Mouse (Mus musculus) stomach, embryonic 16.5 days (tissue): Measurements from ENCODE around the gene Neurl1a. TPM values are rescaled to one million over a fixed set of nuclear protein-coding genes. Genes with fewer than 3 reads are reported as not detected.
A peak's percentile ranks its signal among the peaks of the same experiment; 100 is the strongest.

Experiments used
- ATAC-seq: fragments of 200-750 bp; cut with Nextera tagmentation; 2 replicates; pipeline ENCODE4 v1.8.0; 2017; ENCODE audit warnings: moderate number of reproducible peaks, moderate TSS enrichment; ENCODE audit not compliant: insufficient read depth, low FRiP score
- H3K27ac ChIP-seq: fragments of 300-500 bp; sonication (generic); 2 replicates; pipeline ENCODE4 v1.5.1; 2014; ENCODE audit warnings: low read length
- H3K27me3 ChIP-seq: fragments of 300-500 bp; sonication (generic); 2 replicates; pipeline ENCODE4 v1.6.1; 2014; ENCODE audit warnings: low read length, control low read depth, mixed read lengths; ENCODE audit not compliant: control insufficient read depth, insufficient read depth
- H3K36me3 ChIP-seq: fragments of 300-500 bp; sonication (generic); 2 replicates; pipeline ENCODE4 v1.6.1; 2014; ENCODE audit warnings: low read length; ENCODE audit not compliant: control insufficient read depth, insufficient read depth
- H3K4me1 ChIP-seq: fragments of 300-500 bp; sonication (generic); 2 replicates; pipeline ENCODE4 v1.6.1; 2014; ENCODE audit warnings: low read length, control low read depth, mixed read lengths; ENCODE audit not compliant: control insufficient read depth, insufficient read depth
- H3K4me2 ChIP-seq: fragments of 300-500 bp; sonication (generic); 2 replicates; pipeline ENCODE4 v1.6.1; 2014; ENCODE audit warnings: low read depth, low read length, mixed read lengths
- H3K4me3 ChIP-seq: fragments of 300-500 bp; sonication (generic); replicated peaks from 2 replicates; pipeline ENCODE4 v1.5.1; 2014; ENCODE audit warnings: mild to moderate bottlenecking, low read length
- H3K9ac ChIP-seq: fragments of 300-500 bp; sonication (generic); 2 replicates; pipeline ENCODE4 v1.6.1; 2014; ENCODE audit warnings: low read length
- H3K9me3 ChIP-seq: fragments of 300-500 bp; sonication (generic); replicated peaks from 2 replicates; pipeline ENCODE4 v1.6.1; 2016; ENCODE audit warnings: low read length, control low read depth; ENCODE audit not compliant: control insufficient read depth
- WGBS: fragments of 180-500 bp; shearing (Covaris S2); extraction: QIAGEN DNeasy Blood & Tissue Kit; methylation state at CpG from one replicate; pipeline ENCODE4 v1.1.7; 2014; 5-methylcytosine and 5-hydroxymethylcytosine counted together
- polyA plus RNA-seq: library from polyadenylated mRNA; unstranded; fragments of >200 nt; fragmentation: Nextera tagmentation; extraction: Ambion mirVana; gene quantifications from 2 replicates; pipeline ENCODE4 v1.2.1, GENCODE M21; 2015

The Neurl1a gene
- polyA plus RNA-seq: 5.9 and 6.8 TPM in 2 replicates

DNA sequence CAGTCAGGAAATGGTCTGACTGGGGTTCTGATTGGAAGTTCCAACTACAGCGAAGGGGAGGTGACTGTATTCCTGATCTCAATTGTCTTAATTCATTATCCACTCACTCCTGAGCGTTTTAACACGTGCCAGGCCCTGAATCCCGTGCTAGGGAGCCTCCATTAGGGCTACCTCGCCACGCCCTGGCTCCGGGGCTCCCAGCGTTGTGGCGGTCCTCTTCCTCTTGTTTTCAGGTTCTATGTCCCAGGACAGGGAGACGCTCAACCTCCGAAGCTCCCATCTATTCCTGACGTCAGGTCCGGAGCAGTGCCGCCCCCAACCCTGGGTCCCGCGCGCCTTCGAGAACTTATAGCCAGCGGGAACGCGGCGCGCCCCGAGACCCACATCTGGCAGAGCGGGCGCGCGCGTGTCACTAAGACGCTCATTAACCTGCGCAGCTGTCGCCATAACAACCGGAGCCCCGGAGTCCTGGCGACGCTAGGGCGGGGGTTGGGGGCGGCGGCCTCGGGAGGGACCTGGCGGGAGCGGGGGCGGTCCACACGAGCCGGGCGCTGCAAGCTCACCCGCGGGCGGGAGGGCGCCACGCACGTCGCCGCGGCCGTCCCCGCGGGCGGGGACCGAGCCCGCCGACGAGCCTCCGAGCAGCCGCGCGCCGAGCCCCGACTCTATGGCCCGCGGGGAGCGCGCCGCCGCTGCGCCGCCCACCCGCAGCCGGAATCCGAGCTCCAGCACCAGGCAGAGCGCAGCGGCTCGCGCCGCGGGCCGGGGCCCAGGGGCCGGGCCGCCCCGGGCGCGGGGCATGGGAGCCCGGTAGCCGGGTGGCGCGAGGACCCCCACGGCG, at the start of gene Neurl1a:
Neurl1a (plus strand) TSS at position 390 of the 841 bp plus-strand sequence.
- Histone ChIP-seq H3K4me1 (peaks cover 14% of the 10 kb centered on the region), H3K4me3 (peak within 1 kb of the TSS; percentile 71), H3K27me3 (peaks cover 9% of the 10 kb centered on the region; the same call in 1 of the 2 replicates), H3K9ac (peak within 1 kb of the TSS; percentile 85), H3K36me3 (no peaks in the 10 kb centered on the region), H3K27ac (peak within 1 kb of the TSS; percentile 46), H3K9me3 (no peaks in the 10 kb centered on the region), H3K4me2 (peak within 1 kb of the TSS; percentile 85)
- WGBS: under 1% methylated on average over 97 of the region's 98 CpGs
- peak; percentile 59; the same call in 1 of the 2 replicates for ATAC-seq

DNA sequence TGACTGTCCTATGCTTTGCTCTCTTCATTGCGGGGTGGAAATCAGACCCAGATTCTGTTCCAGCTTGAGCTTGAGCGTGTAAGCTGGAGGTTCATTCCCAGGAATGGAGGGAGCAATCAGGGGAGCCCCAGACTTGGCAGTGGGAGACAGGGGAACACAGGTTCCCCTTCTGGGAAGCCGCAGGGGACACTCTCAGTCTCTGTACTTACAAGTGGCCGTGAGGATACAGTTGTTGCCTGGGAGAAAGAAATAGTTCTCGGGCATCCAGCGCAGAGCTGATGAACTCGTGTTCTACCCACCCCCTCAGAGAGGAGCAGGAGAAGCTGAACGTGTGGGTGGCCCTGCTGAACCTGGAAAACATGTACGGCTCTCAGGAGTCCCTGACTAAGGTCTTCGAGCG, 49.8 kb upstream of the Neurl1a start:
- H3K27me3 ChIP-seq: no peaks in the 10 kb centered on the region
- no peak overlapping the region for H3K4me2 ChIP-seq
- peaks cover 34% of the 10 kb centered on the region for H3K36me3 ChIP-seq
- ATAC-seq: no peak
- no peak overlapping the region for H3K4me3 ChIP-seq
- H3K9me3 ChIP-seq: no peaks in the 10 kb centered on the region
- no peaks in the 10 kb centered on the region for H3K4me1 ChIP-seq
- H3K9ac ChIP-seq: no peak overlapping the region
- WGBS: 86% methylated on average over 11 of the region's 11 CpGs
- no peak overlapping the region for H3K27ac ChIP-seq

DNA sequence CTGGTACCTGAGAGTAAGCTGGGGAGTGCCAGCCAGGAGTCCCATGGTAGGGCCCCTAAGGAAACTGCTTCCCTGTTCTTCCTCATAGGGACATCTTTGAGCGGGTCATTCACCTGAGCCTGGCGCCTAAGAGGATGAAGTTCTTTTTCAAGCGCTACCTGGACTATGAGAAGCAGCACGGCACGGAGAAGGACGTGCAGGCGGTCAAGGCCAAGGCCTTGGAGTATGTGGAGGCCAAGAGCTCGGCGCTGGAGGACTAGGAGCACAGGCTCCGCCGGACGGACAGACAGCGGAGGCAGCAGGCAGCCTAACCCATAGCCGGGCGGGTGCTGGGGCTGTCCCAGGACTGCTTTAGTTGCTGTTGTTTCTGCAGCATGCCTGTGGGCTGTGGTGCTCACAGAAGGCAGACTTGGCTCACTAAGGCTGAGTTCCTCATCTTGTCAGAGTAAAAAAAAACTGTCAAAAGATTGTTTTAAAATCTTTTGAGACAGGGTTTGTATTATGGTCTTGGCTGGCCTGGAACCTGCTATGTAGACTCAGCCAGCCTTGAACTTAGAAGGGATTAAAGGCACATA, 48.0 kb upstream of the Neurl1a start:
- H3K9ac ChIP-seq: no peak overlapping the region
- H3K36me3 ChIP-seq: peaks cover 29% of the 10 kb centered on the region
- no peaks in the 10 kb centered on the region for H3K9me3 ChIP-seq
- H3K4me1 ChIP-seq: no peaks in the 10 kb centered on the region
- no peak overlapping the region for H3K27ac ChIP-seq
- H3K4me2 ChIP-seq: no peak overlapping the region
- H3K27me3 ChIP-seq: no peaks in the 10 kb centered on the region
- no peak for ATAC-seq
- 93% methylated on average over 15 of the region's 15 CpGs for WGBS
- no peak overlapping the region for H3K4me3 ChIP-seq

DNA sequence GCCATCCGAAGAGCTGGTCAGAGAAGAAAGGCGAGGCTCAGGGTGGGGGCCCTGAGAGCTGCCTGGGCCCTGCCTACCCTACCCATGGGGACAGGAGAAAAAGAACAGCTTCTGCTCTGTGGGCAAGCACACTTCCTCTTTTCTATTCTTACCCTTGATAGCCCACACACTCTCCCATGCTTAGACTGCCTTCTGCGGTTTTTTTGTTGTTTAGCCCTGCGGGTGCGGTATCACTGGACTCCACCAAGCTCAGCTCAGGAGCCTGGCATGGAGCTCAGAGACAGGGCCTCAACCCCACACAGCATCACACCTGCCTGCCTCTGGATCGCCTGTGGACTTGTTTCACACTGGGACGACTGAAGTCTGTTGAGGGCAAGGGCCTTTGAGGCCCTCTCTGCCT, 45.5 kb upstream of the Neurl1a start:
- Histone ChIP-seq H3K9ac (no peak overlapping the region), H3K36me3 (peaks cover 16% of the 10 kb centered on the region; the same call in 1 of the 2 replicates), H3K4me1 (peaks cover 8% of the 10 kb centered on the region), H3K9me3 (no peaks in the 10 kb centered on the region), H3K4me2 (no peak overlapping the region), H3K27me3 (no peaks in the 10 kb centered on the region), H3K27ac (no peak overlapping the region), H3K4me3 (no peak overlapping the region)
- no peak for ATAC-seq
- WGBS: 89% methylated on average over 7 of the region's 7 CpGs

DNA sequence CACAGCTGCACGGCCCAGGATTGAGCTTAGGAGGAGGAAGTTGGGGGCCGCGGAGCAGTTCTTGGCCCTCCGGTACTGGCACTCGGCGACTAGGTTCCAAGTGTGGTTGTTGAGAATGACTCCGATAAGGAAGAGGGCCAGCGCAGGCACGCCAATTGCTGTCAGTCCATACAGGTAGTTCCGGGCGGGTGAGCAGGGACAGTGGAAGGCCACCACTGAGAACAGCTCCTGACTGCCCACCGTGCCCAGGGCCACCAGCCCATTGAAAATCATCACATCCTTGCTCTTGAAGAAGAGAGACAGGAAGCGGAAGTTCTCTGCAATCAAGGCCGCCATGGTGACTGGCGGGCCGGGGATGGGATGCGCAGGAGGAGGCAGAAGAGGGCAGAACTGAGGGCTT, 43.1 kb upstream of the Neurl1a start:
- peaks cover 4% of the 10 kb centered on the region; the same call in 1 of the 2 replicates for H3K36me3 ChIP-seq
- no peak for ATAC-seq
- H3K9ac ChIP-seq: no peak overlapping the region
- H3K27me3 ChIP-seq: no peaks in the 10 kb centered on the region
- no peak overlapping the region for H3K4me3 ChIP-seq
- no peak overlapping the region for H3K4me2 ChIP-seq
- 95% methylated on average over 17 of the region's 17 CpGs for WGBS
- H3K27ac ChIP-seq: no peak overlapping the region
- H3K9me3 ChIP-seq: no peaks in the 10 kb centered on the region
- H3K4me1 ChIP-seq: peaks cover 12% of the 10 kb centered on the region

DNA sequence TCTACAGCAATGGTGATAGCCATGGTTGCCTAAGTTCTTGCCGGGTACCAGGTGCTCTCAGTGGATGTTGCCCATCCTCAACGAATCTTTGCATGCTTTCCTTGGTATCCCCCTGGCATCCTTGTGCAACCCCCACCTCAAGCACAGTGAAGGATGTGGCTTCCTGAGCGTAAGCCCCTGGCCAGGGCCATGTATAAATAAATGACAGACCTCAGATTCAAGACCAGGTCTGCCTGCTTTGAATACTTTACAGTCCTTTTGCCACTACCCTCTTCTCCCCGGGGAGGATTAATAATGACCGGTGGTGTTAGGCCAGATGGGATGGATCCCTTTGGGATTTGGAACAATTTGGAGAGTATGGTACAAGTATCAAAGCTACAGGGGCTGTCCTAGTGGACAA, 42.5 kb upstream of the Neurl1a start:
- H3K4me1 ChIP-seq: peaks cover 12% of the 10 kb centered on the region
- WGBS: 84% methylated on average over 5 of the region's 5 CpGs
- peaks cover 4% of the 10 kb centered on the region; the same call in 1 of the 2 replicates for H3K36me3 ChIP-seq
- peak overlapping the region; percentile 60; the same call in 1 of the 2 replicates for H3K4me3 ChIP-seq
- no peak overlapping the region for H3K9ac ChIP-seq
- H3K9me3 ChIP-seq: no peaks in the 10 kb centered on the region
- H3K27me3 ChIP-seq: no peaks in the 10 kb centered on the region
- peak overlapping the region; percentile 63; the same call in 1 of the 2 replicates for H3K4me2 ChIP-seq
- no peak for ATAC-seq
- no peak overlapping the region for H3K27ac ChIP-seq

DNA sequence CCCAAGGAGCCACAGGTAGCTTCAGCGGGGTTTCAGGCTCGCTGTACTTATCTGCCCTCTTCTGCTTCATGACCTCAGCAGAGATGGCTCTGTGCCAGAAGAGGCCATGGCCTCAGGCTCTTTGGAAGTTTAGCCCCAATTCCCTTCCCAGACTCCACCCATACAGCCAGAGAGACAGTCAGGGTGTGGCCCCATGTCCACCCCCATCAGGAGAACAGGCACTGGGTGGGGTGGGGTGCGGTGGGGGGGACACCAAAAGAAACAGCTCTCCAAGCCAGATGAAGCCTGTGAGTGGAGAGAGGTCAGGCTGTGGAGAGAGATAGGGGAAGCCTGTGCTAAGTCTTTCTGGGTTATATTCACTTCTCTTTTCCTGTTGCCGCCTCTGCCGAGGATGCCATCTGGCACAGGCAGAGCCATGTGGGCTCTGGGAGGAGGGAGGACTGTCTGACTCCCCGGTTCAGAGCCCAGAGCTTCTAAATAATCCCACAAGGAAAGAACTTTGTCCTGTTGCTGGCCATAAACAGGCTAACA, 41.5 kb upstream of the Neurl1a start:
- H3K4me2 ChIP-seq: peak overlapping the region; percentile 63
- 16% methylated on average over 6 of the region's 6 CpGs for WGBS
- peak overlapping the region; percentile 92 for H3K27ac ChIP-seq
- H3K9me3 ChIP-seq: no peaks in the 10 kb centered on the region
- peak overlapping the region; percentile 60 for H3K4me3 ChIP-seq
- H3K4me1 ChIP-seq: peaks cover 12% of the 10 kb centered on the region
- H3K9ac ChIP-seq: peak overlapping the region; percentile 87
- H3K36me3 ChIP-seq: peaks cover 4% of the 10 kb centered on the region; the same call in 1 of the 2 replicates
- no peaks in the 10 kb centered on the region for H3K27me3 ChIP-seq
- ATAC-seq: peak; percentile 48; the same call in 1 of the 2 replicates

DNA sequence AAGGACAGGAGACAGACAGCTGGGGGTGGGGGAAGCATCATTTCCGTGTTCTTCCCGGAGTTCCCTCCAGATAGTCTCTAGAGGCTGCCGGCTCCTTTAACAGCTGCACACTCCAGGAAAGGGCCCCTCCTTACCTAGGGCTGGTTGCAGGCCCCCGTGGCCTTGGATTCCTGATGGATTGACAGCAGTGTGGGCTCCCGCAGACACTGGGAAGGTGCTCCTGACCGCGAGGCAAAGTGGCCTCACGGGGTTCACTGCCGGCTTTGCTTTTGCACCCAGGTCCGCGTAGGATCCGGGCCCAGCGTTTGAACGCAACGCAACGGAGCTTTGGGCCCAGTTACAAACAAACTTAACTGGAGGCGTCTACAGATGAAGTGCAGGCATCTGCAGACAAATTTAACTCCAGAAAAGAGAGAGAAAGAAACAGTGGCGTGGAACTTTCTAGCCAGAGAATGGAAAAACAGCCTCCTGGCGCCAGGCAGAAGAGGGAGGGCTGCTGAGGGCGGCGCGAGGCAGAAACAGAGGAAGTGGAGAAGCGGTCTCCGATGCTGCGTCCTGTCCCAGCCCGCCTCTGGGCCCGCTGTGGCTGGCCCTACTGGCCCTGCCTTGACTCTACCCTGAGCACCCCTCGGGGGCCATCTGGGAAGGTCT, 40.7 kb upstream of the Neurl1a start, which contains the start of gene Calhm2:
Calhm2 (minus strand) TSS at position 524 of the 651 bp plus-strand sequence.
- peak; percentile 79 for ATAC-seq
- WGBS: 3% methylated on average over 28 of the region's 28 CpGs
- Histone ChIP-seq H3K4me2 (peak within 1 kb of the TSS; percentile 63), H3K4me3 (peak within 1 kb of the TSS; percentile 60), H3K9me3 (no peaks in the 10 kb centered on the region), H3K9ac (peak within 1 kb of the TSS; percentile 87), H3K27ac (peak within 1 kb of the TSS; percentile 92), H3K27me3 (no peaks in the 10 kb centered on the region), H3K36me3 (peaks cover 4% of the 10 kb centered on the region; the same call in 1 of the 2 replicates), H3K4me1 (peaks cover 12% of the 10 kb centered on the region)
